Mouse (Mus musculus): Measurements from ENCODE around the gene Olfr1215.
"Not testable (repeated sequence)": the region's sequence is repeated elsewhere in the genome, so short reads cannot be mapped to it uniquely, and the experiment has no call there.

Gene Olfr1215

DNA sequence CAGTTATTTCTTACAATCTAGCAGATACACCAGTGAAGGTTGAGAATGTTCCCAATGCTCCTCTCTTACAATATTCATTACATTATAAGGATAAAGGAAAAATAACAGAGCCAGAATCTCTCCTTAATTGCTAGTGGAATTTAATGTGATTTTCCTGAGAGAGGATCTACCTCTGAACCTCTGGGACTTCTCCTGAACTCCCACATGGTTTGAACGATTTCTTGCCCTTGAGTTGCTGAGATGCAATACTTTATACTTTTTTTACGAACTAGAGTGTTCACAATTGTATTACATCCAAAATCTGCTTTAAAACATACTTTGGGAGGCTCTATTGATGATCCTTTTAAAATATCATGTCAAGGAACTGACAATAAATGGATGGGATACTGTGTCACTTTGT is at the start of gene Olfr1215:
Gene Olfr1215 (minus strand): TSS at position 101 of the 400 bp plus-strand sequence.
- DNase-seq = no peak

DNA sequence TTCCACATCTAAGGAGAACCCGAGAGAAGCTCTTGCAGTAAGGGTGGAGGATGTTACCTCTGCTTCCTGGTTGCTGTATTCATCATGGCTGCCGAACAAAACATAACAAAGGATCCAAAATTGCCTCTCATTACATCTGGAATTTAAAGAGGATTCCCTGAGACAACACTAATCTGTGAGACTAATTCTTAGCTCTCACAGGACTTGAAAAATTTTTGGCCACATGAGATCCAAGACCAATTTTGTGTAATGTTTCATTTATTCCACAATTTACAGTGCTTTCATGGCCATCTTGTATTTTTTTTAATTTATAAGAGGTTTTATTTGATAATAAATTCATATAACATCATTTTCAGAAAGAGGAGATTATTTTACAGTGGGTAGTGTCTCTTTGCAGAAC is 25.2 kb upstream of the Olfr1215 start, which contains the start of gene Olfr1217:
Gene Olfr1217 (minus strand): TSS at position 101 of the 400 bp plus-strand sequence.
- no peak for DNase-seq

DNA sequence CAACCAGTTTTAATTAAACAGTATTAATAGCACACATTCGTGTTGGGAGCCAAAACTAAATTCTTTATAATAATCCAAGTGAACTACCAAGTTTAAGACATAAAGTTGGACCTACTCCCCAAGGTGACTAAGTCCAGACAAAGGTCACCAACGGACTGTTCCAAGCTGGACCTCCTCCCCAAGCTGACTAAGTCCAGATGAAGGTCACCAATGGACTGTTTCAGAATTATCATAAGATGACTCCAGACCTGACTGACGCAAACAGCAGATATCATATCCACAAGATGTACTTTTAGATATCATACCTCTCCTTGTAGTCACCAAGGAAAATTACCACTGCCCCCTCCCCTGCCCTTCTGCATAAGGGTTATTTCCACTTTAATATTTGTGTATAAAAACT is 14.7 kb upstream of the Olfr1215 start:
- DNase-seq = not testable (repeated sequence)

DNA sequence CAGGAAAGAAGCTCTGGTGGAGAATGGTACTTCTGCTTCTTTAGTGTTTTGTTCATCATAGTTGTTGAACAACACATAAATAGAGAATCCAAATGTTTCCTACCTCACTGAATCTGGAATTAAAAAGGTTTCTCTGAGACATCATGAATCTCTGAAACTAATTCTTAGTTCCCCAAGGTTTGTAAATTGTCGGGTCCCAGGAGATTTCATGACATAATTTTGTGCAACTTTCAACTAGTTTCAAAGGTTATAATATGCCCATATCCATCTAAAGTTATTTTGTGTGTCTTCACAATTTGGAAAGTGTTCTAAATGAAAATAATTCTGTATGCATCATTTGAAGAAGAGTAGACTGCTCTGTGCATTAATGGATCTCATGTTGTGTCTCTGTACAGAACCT is 11.5 kb upstream of the Olfr1215 start, which contains the start of gene Olfr1216:
Gene Olfr1216 (minus strand): TSS at position 101 of the 400 bp plus-strand sequence.
- DNase-seq = no peak

DNA sequence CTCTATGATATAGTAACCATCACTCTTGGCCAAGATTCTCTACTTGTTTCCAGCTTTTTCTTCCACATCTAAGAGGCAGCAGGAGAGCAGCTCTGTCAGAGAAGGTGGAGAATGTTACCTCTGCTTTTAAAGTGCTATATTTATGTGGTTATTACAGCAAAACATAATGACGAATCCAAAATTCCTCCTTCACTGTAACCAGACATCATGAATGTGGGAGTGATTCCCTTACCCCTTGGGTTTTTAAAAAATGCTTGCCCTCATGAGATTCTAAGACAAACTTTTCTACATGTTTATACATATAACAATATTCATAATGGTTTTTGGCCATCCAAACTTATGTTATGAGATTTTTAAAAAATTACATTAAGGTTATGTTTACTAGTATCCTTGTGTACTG is 14.2 kb downstream of the Olfr1215 start, which contains the start of gene Olfr1214:
Gene Olfr1214 (minus strand): TSS at position 101 of the 400 bp plus-strand sequence.
- no peak for DNase-seq

DNA sequence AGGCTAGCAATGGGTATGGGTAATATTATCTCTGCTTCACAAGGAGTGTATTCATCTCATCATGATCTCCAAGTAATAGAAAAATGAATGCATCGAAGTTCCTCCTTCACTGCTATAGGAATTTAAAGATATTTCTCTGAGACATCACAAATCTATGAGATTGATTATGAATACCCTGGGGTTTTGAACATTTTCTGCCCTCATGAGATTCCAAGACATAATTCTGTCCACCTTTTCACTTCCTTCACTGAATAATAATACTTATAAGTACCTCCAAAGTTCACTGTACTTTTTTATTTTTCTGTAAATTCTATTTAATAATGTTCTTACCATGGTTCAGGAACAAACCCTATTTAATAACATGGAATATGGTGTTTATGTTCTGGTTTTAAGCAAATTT is 26.6 kb downstream of the Olfr1215 start, which contains the start of gene Gm13762:
Gene Gm13762 (minus strand): TSS at position 101 of the 400 bp plus-strand sequence.
- DNase-seq = no peak

DNA sequence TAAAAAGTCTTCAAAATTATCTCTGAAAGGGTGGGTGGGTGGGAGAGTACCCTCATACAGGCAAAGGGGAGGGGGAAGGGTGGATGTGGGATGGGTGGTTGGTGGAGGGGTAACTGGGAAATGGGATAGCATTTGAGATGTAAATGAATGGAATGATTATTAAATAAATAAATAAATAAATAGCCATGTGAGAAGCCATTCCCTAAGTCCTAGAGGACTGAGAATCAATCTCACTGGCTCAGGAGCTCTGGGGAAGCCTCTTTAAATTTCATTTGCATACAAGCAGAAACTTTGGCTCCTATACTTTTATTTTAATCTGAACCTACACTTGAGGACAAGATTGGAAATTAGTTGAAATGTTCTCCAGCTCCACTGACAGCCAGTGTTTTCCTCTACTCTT is 53.1 kb downstream of the Olfr1215 start, which contains the start of gene Olfr1212:
Gene Olfr1212 (plus strand): TSS at position 301 of the 400 bp plus-strand sequence.
- no peak for DNase-seq

Measured in lung, postnatal 36 days (tissue).